Mouse (Mus musculus): ENCODE measurements around the gene Hist1h1c.
"Not testable (repeated sequence)": the region's sequence is repeated elsewhere in the genome, so short reads cannot be mapped to it uniquely, and the experiment has no call there.

Hist1h1c gene

GRCm38 (mm10) chr13:23761871-23762821 lies 23.5 kb downstream of the Hist1h1c start, which contains the start of gene Hist1h3a:
Hist1h3a (minus strand) TSS chr13:23762386.
- peak; percentile 51 for DNase-seq

GRCm38 (mm10) chr13:23763242-23763585 lies 24.6 kb downstream of the Hist1h1c start:
- no peak for DNase-seq

- peak; percentile 80 for DNase-seq
Measured at GRCm38 (mm10) chr13:23763586-23764323, 25.1 kb downstream of the Hist1h1c start, which contains the start of gene Hist1h1a. Hist1h1a (plus strand) TSS chr13:23763666.

- DNase-seq = no peak
Measured at GRCm38 (mm10) chr13:23764324-23765171, 25.9 kb downstream of the Hist1h1c start.

- DNase-seq = no peak
Measured at GRCm38 (mm10) chr13:23765172-23765513, 26.5 kb downstream of the Hist1h1c start.

- no peak for DNase-seq
Measured at GRCm38 (mm10) chr13:23766772-23767171, 28.2 kb downstream of the Hist1h1c start.

- no peak for DNase-seq
Measured at GRCm38 (mm10) chr13:23768834-23769397, 30.3 kb downstream of the Hist1h1c start.

- DNase-seq = not testable (repeated sequence)
Measured at GRCm38 (mm10) chr13:23769613-23770012, 31.0 kb downstream of the Hist1h1c start, which contains the start of gene Trim38. Trim38 (plus strand) TSS chr13:23769913.

GRCm38 (mm10) chr13:23772561-23773313 lies 34.1 kb downstream of the Hist1h1c start:
- DNase-seq = no peak

GRCm38 (mm10) chr13:23778339-23778738 lies 39.7 kb downstream of the Hist1h1c start:
- DNase-seq = no peak

- no peak for DNase-seq
Measured at GRCm38 (mm10) chr13:23779025-23779424, 40.4 kb downstream of the Hist1h1c start.
